Mouse (Mus musculus) MEL (cell line): ENCODE results near the gene Chic1. TPM values are rescaled to one million over a fixed set of nuclear protein-coding genes. Genes with fewer than 3 reads are reported as not detected.

Experiments used
- DNase-seq: peaks from one replicate; pipeline ENCODE4 v3.0.0; 2011; ENCODE audit warnings: low read depth, low spot score
- H3K27ac ChIP-seq: 2 replicates; pipeline ENCODE4 v1.5.1; 2012; ENCODE audit warnings: low read depth, mild to moderate bottlenecking, control low read depth, low read length, moderate library complexity; ENCODE audit not compliant: control insufficient read depth
- H3K27me3 ChIP-seq, 2 experiments: fragments of 150-350 bp in 1 of 2; sonication (generic) in 1 of 2; 2 replicates each; pipeline ENCODE4 v1.6.1; 2012; ENCODE audit warnings: low read length in 2 of 2, mild to moderate bottlenecking in 2 of 2, improper control_type of control experiment in 1 of 2, moderate library complexity in 1 of 2; ENCODE audit not compliant: insufficient read depth in 2 of 2, control insufficient read depth in 1 of 2
- H3K36me3 ChIP-seq, 2 experiments: 2 replicates each; pipeline ENCODE4 v1.6.1; 2012 to 2014; ENCODE audit warnings: low read length in 2 of 2, improper control_type of control experiment in 1 of 2, inconsistent platforms in 1 of 2, mild to moderate bottlenecking in 1 of 2; ENCODE audit not compliant: insufficient read depth in 2 of 2, control insufficient read depth in 1 of 2
- H3K4me1 ChIP-seq, 2 experiments: fragments of 150-350 bp in 1 of 2; sonication (generic) in 1 of 2; 2 replicates each; pipeline ENCODE4 v1.6.1; 2012; ENCODE audit warnings: low read length in 2 of 2, improper control_type of control experiment in 1 of 2, mild to moderate bottlenecking in 1 of 2; ENCODE audit not compliant: insufficient read depth in 2 of 2, control insufficient read depth in 1 of 2
- H3K4me3 ChIP-seq, 2 experiments: fragments of 150-350 bp in 1 of 2; sonication (generic) in 1 of 2; 2 replicates each; pipeline ENCODE4 v1.5.1; 2012; ENCODE audit warnings: low read depth in 2 of 2, low read length in 2 of 2, mild to moderate bottlenecking in 2 of 2, moderate library complexity in 2 of 2, control low read depth in 1 of 2, improper control_type of control experiment in 1 of 2; ENCODE audit not compliant: control insufficient read depth in 1 of 2, insufficient read depth in 1 of 2
- H3K79me2 ChIP-seq: 2 replicates; pipeline ENCODE4 v1.6.1; 2012; ENCODE audit warnings: mild to moderate bottlenecking, low read length, moderate library complexity; ENCODE audit not compliant: control insufficient read depth, poor library complexity, insufficient read depth
- H3K9ac ChIP-seq: 2 replicates; pipeline ENCODE4 v1.6.1; 2012; ENCODE audit warnings: low read depth, mild to moderate bottlenecking, control low read depth, low read length, moderate library complexity; ENCODE audit not compliant: control insufficient read depth, poor library complexity, severe bottlenecking
- H3K9me3 ChIP-seq: fragments of 150-350 bp; sonication (generic); replicated peaks from 2 replicates; pipeline ENCODE4 v1.6.1; 2012; ENCODE audit warnings: mild to moderate bottlenecking, low read length, improper control_type of control experiment, moderate library complexity; ENCODE audit not compliant: insufficient read depth
- BHLHE40 ChIP-seq: IDR thresholded peaks from 2 replicates; pipeline ENCODE4 v1.6.1; 2012; ENCODE audit warnings: low read depth, mild to moderate bottlenecking, inconsistent platforms, low read length, improper control_type of control experiment, borderline replicate concordance
- CHD1 ChIP-seq: IDR thresholded peaks from 2 replicates; pipeline ENCODE4 v1.6.1; 2012; ENCODE audit warnings: low read depth, mild to moderate bottlenecking, inconsistent platforms, low read length, improper control_type of control experiment
- CTCF ChIP-seq, 3 experiments: IDR thresholded peaks in 2 of 3; conservative IDR thresholded peaks in 1 of 3; 2 replicates each; pipeline ENCODE4 v1.5.1; 2011 to 2012; ENCODE audit warnings: low read length in 3 of 3, low read depth in 2 of 3, mild to moderate bottlenecking in 2 of 3, improper control_type of control experiment in 1 of 3, inconsistent platforms in 1 of 3, mixed read lengths in 1 of 3, moderate library complexity in 1 of 3; ENCODE audit not compliant: control insufficient read depth in 1 of 3, insufficient read depth in 1 of 3, poor library complexity in 1 of 3, severe bottlenecking in 1 of 3
- GABPA ChIP-seq: IDR thresholded peaks from 2 replicates; pipeline ENCODE4 v1.6.1; 2012; ENCODE audit warnings: low read depth, mild to moderate bottlenecking, inconsistent platforms, low read length, improper control_type of control experiment, moderate library complexity
- GATA1 ChIP-seq: IDR thresholded peaks from 2 replicates; pipeline ENCODE4 v1.6.1; 2011; ENCODE audit warnings: low read depth, low read length, improper control_type of control experiment
- MXI1 ChIP-seq: IDR thresholded peaks from 2 replicates; pipeline ENCODE4 v1.6.1; 2011; ENCODE audit warnings: mild to moderate bottlenecking, low read depth, low read length, improper control_type of control experiment
- NELFE ChIP-seq: IDR thresholded peaks from 2 replicates; pipeline ENCODE4 v1.6.1; 2011; ENCODE audit warnings: low read depth, low read length, improper control_type of control experiment
- POLR2AphosphoS2 ChIP-seq: IDR thresholded peaks from 2 replicates; pipeline ENCODE4 v1.6.1; 2011; ENCODE audit warnings: low read length, improper control_type of control experiment
- RCOR1 ChIP-seq: IDR thresholded peaks from 2 replicates; pipeline ENCODE4 v1.6.1; 2012; ENCODE audit warnings: low read depth, mild to moderate bottlenecking, inconsistent platforms, low read length, improper control_type of control experiment
- SIN3A ChIP-seq: IDR thresholded peaks from 2 replicates; pipeline ENCODE4 v1.6.1; 2012; ENCODE audit warnings: low read length, improper control_type of control experiment, inconsistent platforms
- TAL1 ChIP-seq: IDR thresholded peaks from 2 replicates; pipeline ENCODE4 v1.6.1; 2012; ENCODE audit warnings: mild to moderate bottlenecking, inconsistent platforms, low read length, moderate library complexity, mixed read lengths
- TBP ChIP-seq: IDR thresholded peaks from 2 replicates; pipeline ENCODE4 v1.8.0; 2011; ENCODE audit warnings: low read depth, low read length, improper control_type of control experiment
- USF1 ChIP-seq: IDR thresholded peaks from 2 replicates; pipeline ENCODE4 v1.6.1; 2014; ENCODE audit warnings: low read depth, mild to moderate bottlenecking, inconsistent platforms, low read length, improper control_type of control experiment, moderate library complexity
- ZC3H11A ChIP-seq: IDR thresholded peaks from 2 replicates; pipeline ENCODE4 v1.6.1; 2012; ENCODE audit warnings: low read depth, mild to moderate bottlenecking, inconsistent platforms, low read length, improper control_type of control experiment
- polyA plus RNA-seq, 2 experiments: library from polyadenylated mRNA; stranded (reverse) in 1 of 2; unstranded in 1 of 2; fragments of >175 nt in 1 of 2; fragments of >200 nt in 1 of 2; gene quantifications; 2 replicates each; pipeline versions ENCODE4 v1.2.1 to v1.2.4; 2012; ENCODE audit warnings: low replicate concordance in 2 of 2, low read depth in 1 of 2; ENCODE audit not compliant: insufficient read length in 2 of 2, insufficient read depth in 1 of 2, missing spikeins in 1 of 2
- total RNA-seq: library from RNA; depleted of rRNA; stranded (reverse); fragments of 300-350 nt; gene quantifications from 2 replicates; pipeline ENCODE4 v1.2.3, GENCODE M21; 2012

The Chic1 gene
- total and polyA plus RNA-seq, 3 experiments, result not detected

DNA sequence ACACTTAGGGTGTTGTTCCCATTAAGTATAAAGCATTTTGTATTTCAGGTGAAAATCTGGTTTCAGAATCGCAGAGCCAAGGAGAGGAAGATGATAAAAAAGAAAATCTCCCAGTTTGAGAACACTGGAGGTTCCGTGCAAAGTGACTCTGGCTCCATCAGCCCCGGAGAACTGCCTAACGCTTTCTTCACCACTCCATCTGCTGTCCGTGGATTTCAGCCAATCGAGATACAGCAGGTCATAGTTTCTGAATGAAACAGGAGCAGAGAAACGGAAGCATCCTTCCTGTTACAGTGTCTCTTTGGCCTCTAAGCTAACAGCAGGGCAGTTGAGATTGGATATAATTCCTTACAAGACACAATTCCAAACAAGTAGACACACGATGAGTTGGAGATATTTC, 26.9 kb upstream of the Chic1 start:
- no peaks in the 10 kb centered on the region for H3K9me3 ChIP-seq
- H3K36me3 ChIP-seq, result no peaks in the 10 kb centered on the region
- H3K4me1 ChIP-seq, result no peaks in the 10 kb centered on the region
- H3K79me2 ChIP-seq, result no peaks in the 10 kb centered on the region
- H3K27ac ChIP-seq, result no peak overlapping the region
- H3K4me3 ChIP-seq, result no peak overlapping the region
- no peaks in the 10 kb centered on the region for H3K27me3 ChIP-seq
- H3K9ac ChIP-seq, result no peak overlapping the region
- TF ChIP-seq POLR2AphosphoS2, result no peak
- no peak for TF ChIP-seq ZC3H11A
- TF ChIP-seq NELFE, result no peak
- DNase-seq, result no peak

- no peak for DNase-seq
- TF ChIP-seq USF1, result no peak
- TF ChIP-seq CTCF (IDR thresholded peaks at IDR 0.05 in 2 of 3, conservative IDR thresholded peaks at IDR 0.05 in 1 of 3; ENCODE audit: control insufficient read depth in 1 of 3, insufficient read depth in 1 of 3, low read depth in 2 of 3, low read length in 3 of 3, poor library complexity in 1 of 3, severe bottlenecking in 1 of 3), result no peak
- no peak for TF ChIP-seq TBP
- no peak for TF ChIP-seq RCOR1
- TF ChIP-seq SIN3A, result no peak
- TF ChIP-seq BHLHE40, result no peak
- no peak for TF ChIP-seq CHD1
- TF ChIP-seq GABPA, result no peak
- TF ChIP-seq TAL1, result no peak
- no peak for TF ChIP-seq GATA1
- H3K4me1 ChIP-seq, result no peaks in the 10 kb centered on the region
These were observed 25.0 kb upstream of the Chic1 start for GRCm38 (mm10) chrX:103331125-103331858.

GRCm38 (mm10) chrX:103341369-103342113, 14.7 kb upstream of the Chic1 start:
- no peaks in the 10 kb centered on the region for H3K4me1 ChIP-seq
- H3K79me2 ChIP-seq, result no peaks in the 10 kb centered on the region
- no peak overlapping the region for H3K4me3 ChIP-seq
- no peak for TF ChIP-seq USF1
- no peak for TF ChIP-seq CHD1
- no peak for TF ChIP-seq MXI1
- no peaks in the 10 kb centered on the region for H3K36me3 ChIP-seq
- no peak overlapping the region for H3K27ac ChIP-seq
- no peak for DNase-seq
- no peaks in the 10 kb centered on the region for H3K9me3 ChIP-seq
- H3K27me3 ChIP-seq, result no peaks in the 10 kb centered on the region
- no peak overlapping the region for H3K9ac ChIP-seq

More at GRCm38 (mm10) chrX:103331125-103331858, 25.0 kb upstream of the Chic1 start:
- H3K27ac ChIP-seq, result no peak overlapping the region
- H3K9ac ChIP-seq, result no peak overlapping the region
- H3K4me3 ChIP-seq, result no peak overlapping the region
- H3K27me3 ChIP-seq, result no peaks in the 10 kb centered on the region
- no peaks in the 10 kb centered on the region for H3K79me2 ChIP-seq
- no peaks in the 10 kb centered on the region for H3K36me3 ChIP-seq
- H3K9me3 ChIP-seq, result no peaks in the 10 kb centered on the region
